Mouse (Mus musculus): Measurements from ENCODE around the gene Scrn2. TPM values are rescaled to one million over a fixed set of nuclear protein-coding genes. Genes with fewer than 3 reads are reported as not detected.

Gene Scrn2
- total and polyA plus RNA-seq, 3 experiments, result 14.8 to 26.7 TPM; not detected in 1

- Histone ChIP-seq H3K79me2 (ENCODE audit: control insufficient read depth, insufficient read depth, low read length, poor library complexity) (no peaks in the 10 kb centered on the region), H3K4me1 (ENCODE audit: control insufficient read depth in 1 of 2, insufficient read depth in 2 of 2, low read length in 2 of 2) (peaks cover 0 to 14% of the 10 kb centered on the region in 2 experiments), H3K36me3 (ENCODE audit: control insufficient read depth in 1 of 2, insufficient read depth in 2 of 2, low read length in 2 of 2) (peaks cover 0 to 15% of the 10 kb centered on the region in 2 experiments; a peak in 2 of 4 replicates), H3K9ac (ENCODE audit: control insufficient read depth, low read depth, low read length, poor library complexity, severe bottlenecking) (peak overlapping the region; percentile 56), H3K27me3 (ENCODE audit: control insufficient read depth in 1 of 2, insufficient read depth in 2 of 2, low read length in 2 of 2) (peaks cover 2 to 7% of the 10 kb centered on the region in 2 experiments; a peak in 3 of 4 replicates), H3K9me3 (replicated peaks; ENCODE audit: insufficient read depth, low read length) (no peaks in the 10 kb centered on the region), H3K4me3 (ENCODE audit: control insufficient read depth in 1 of 2, insufficient read depth in 1 of 2, low read depth in 2 of 2, low read length in 2 of 2) (no peak overlapping the region), H3K27ac (ENCODE audit: control insufficient read depth, low read depth, low read length) (peak overlapping the region; percentile 67)
- DNase-seq (ENCODE audit: low read depth, low spot score), result peak; percentile 95
- TF ChIP-seq MXI1 (IDR thresholded peaks at IDR 0.05; ENCODE audit: low read depth, low read length), result peak; percentile 52; the same call in 1 of the 2 replicates
- no peak; the same call in 1 of the 2 replicates for TF ChIP-seq ZC3H11A (IDR thresholded peaks at IDR 0.05; ENCODE audit: low read depth, low read length)
- no peak for TF ChIP-seq USF2 (IDR thresholded peaks at IDR 0.05; ENCODE audit: borderline replicate concordance in 1 of 2, insufficient read depth in 1 of 2, low read depth in 1 of 2, low read length in 2 of 2)
- no peak for TF ChIP-seq MYB (IDR thresholded peaks at IDR 0.05; ENCODE audit: low read depth, low read length)
- no peak for TF ChIP-seq MEF2A (IDR thresholded peaks at IDR 0.05; ENCODE audit: extremely low read depth, insufficient replicate concordance, low read depth, low read length, poor library complexity, severe bottlenecking)
- TF ChIP-seq TAL1 (IDR thresholded peaks at IDR 0.05; ENCODE audit: low read length), result peak; percentile 91
- no peak; the same call in 1 of the 2 replicates for TF ChIP-seq ELF1 (IDR thresholded peaks at IDR 0.05; ENCODE audit: low read depth, low read length)
- no peak for TF ChIP-seq ZKSCAN1 (IDR thresholded peaks at IDR 0.05; ENCODE audit: low read depth, low read length)
- 0 out of 2 replicates have a peak, but pooled peaks have one; percentile 36 for TF ChIP-seq NELFE (IDR thresholded peaks at IDR 0.05; ENCODE audit: low read depth, low read length)
- TF ChIP-seq SIN3A (IDR thresholded peaks at IDR 0.05; ENCODE audit: low read length), result peak; percentile 86
- peak; percentile 62; the same call in 1 of the 2 replicates for TF ChIP-seq BHLHE40 (IDR thresholded peaks at IDR 0.05; ENCODE audit: borderline replicate concordance, low read depth, low read length)
- TF ChIP-seq CTCF (IDR thresholded peaks at IDR 0.05 in 2 of 3, conservative IDR thresholded peaks at IDR 0.05 in 1 of 3; ENCODE audit: control insufficient read depth in 1 of 3, insufficient read depth in 1 of 3, low read depth in 2 of 3, low read length in 3 of 3, poor library complexity in 1 of 3, severe bottlenecking in 1 of 3), result no peak
- no peak for TF ChIP-seq CHD2 (IDR thresholded peaks at IDR 0.05; ENCODE audit: low read length)
- no peak for TF ChIP-seq USF1 (IDR thresholded peaks at IDR 0.05; ENCODE audit: low read depth, low read length)
- no peak for TF ChIP-seq CHD1 (IDR thresholded peaks at IDR 0.05; ENCODE audit: low read depth, low read length)
- TF ChIP-seq TBP (IDR thresholded peaks at IDR 0.05; ENCODE audit: low read depth, low read length), result peak; percentile 83
- no peak for TF ChIP-seq RAD21 (IDR thresholded peaks at IDR 0.05; ENCODE audit: low read depth, low read length)
- TF ChIP-seq KAT2A (conservative IDR thresholded peaks at IDR 0.05; ENCODE audit: low read depth, low read length), result no peak
- TF ChIP-seq POLR2A (IDR thresholded peaks at IDR 0.05; ENCODE audit: control insufficient read depth in 1 of 2, insufficient read depth in 1 of 2, low read depth in 1 of 2, low read length in 2 of 2, poor library complexity in 1 of 2), result 0 out of 4 replicates have a peak, but pooled peaks of 1 of the 2 experiments have one; percentile 34
- no peak for TF ChIP-seq NRF1 (IDR thresholded peaks at IDR 0.05; ENCODE audit: insufficient read depth, low read depth, low read length, poor library complexity, severe bottlenecking)
- peak; percentile 91 for TF ChIP-seq ETS1 (IDR thresholded peaks at IDR 0.05; ENCODE audit: low read depth, low read length)
- no peak for TF ChIP-seq ZMIZ1 (IDR thresholded peaks at IDR 0.05; ENCODE audit: low read depth, low read length)
- no peak for TF ChIP-seq MAX (IDR thresholded peaks at IDR 0.05; ENCODE audit: low read length)
- TF ChIP-seq MYC (IDR thresholded peaks at IDR 0.05; ENCODE audit: low read depth, low read length), result peak; percentile 81; the same call in 1 of the 2 replicates
- peak; percentile 55; the same call in 1 of the 2 replicates for TF ChIP-seq MAFK (IDR thresholded peaks at IDR 0.05; ENCODE audit: borderline replicate concordance, low read depth, low read length)
- TF ChIP-seq JUND (IDR thresholded peaks at IDR 0.05; ENCODE audit: low read depth, low read length), result no peak
- peak; percentile 86 for TF ChIP-seq RCOR1 (IDR thresholded peaks at IDR 0.05; ENCODE audit: low read depth, low read length)
- TF ChIP-seq SMC3 (IDR thresholded peaks at IDR 0.05; ENCODE audit: low read depth, low read length), result no peak
- TF ChIP-seq HCFC1 (IDR thresholded peaks at IDR 0.05; ENCODE audit: low read depth, low read length), result peak; percentile 58; the same call in 1 of the 2 replicates
- no peak for TF ChIP-seq ZNF384 (IDR thresholded peaks at IDR 0.05; ENCODE audit: low read depth, low read length)
- TF ChIP-seq POLR2AphosphoS2 (IDR thresholded peaks at IDR 0.05; ENCODE audit: low read length), result no peak
- no peak for TF ChIP-seq GABPA (IDR thresholded peaks at IDR 0.05; ENCODE audit: low read depth, low read length)
- no peak for TF ChIP-seq POLR2AphosphoS5 (IDR thresholded peaks at IDR 0.05; ENCODE audit: borderline replicate concordance, low read depth, low read length)
- TF ChIP-seq TCF12 (IDR thresholded peaks at IDR 0.05; ENCODE audit: low read depth, low read length), result peak; percentile 92
- peak; percentile 90 for TF ChIP-seq GATA1 (IDR thresholded peaks at IDR 0.05; ENCODE audit: low read depth, low read length)
- peak; percentile 92 for TF ChIP-seq EP300 (IDR thresholded peaks at IDR 0.05; ENCODE audit: low read depth in 1 of 2, low read length in 2 of 2)
Measured at GRCm38 (mm10) chr11:96992722-96993311, 36.9 kb upstream of the Scrn2 start.

Measured in MEL (cell line).